Mouse (Mus musculus) central nervous system, embryonic 11.5 days (tissue): ENCODE data around the gene Meox2. TPM values are rescaled to one million over a fixed set of nuclear protein-coding genes. Genes with fewer than 3 reads are reported as not detected.

Source experiments
- polyA plus RNA-seq: library from polyadenylated mRNA; depleted of rRNA; stranded (reverse); fragments of >200 nt; gene quantifications from 2 replicates; pipeline ENCODE4 v1.2.3, GENCODE M21; 2012; rRNA removed

Meox2 gene
- polyA plus RNA-seq: 1.2 and 16.8 TPM in 2 replicates

GRCm38 (mm10) chr12:37108390-37108738 is at the start of gene Meox2:
Gene Meox2, plus strand, starts transcription at chr12:37108540.

Other genes starting within 250 kb of the Meox2 start
- 0.30 and 0.32 TPM in 2 replicates for gene Agmo, start 133.1 kb downstream of the Meox2 start, polyA plus RNA-seq